Mouse (Mus musculus): Measurements from ENCODE around the gene Itpr2.

GRCm38 (mm10) chr6:146126823-146127681, 375.0 kb downstream of the Itpr2 start:
- TF ChIP-seq CTCF (IDR thresholded peaks at IDR 0.05; ENCODE audit: borderline replicate concordance, insufficient read depth, low read depth, low read length) (no peak), POLR2A (IDR thresholded peaks at IDR 0.05; ENCODE audit: borderline replicate concordance, insufficient read depth, low read length) (no peak)

Data from cerebellum, adult 2 months (tissue).